Mouse (Mus musculus): ENCODE results near the gene Tmbim7.
"Not testable (repeated sequence)": the region's sequence is repeated elsewhere in the genome, so short reads cannot be mapped to it uniquely, and the experiment has no call there.

Tmbim7 gene

GRCm38 (mm10) chr5:3650881-3651280, at the start of gene Tmbim7:
TSS of gene Tmbim7 (plus strand) at chr5:3651181.
- no peak for DNase-seq

GRCm38 (mm10) chr5:3607114-3607513, 43.9 kb upstream of the Tmbim7 start:
- DNase-seq: no peak

GRCm38 (mm10) chr5:3609241-3609640, 41.7 kb upstream of the Tmbim7 start:
- DNase-seq: no peak

- DNase-seq: not testable (repeated sequence)
These were observed 39.1 kb upstream of the Tmbim7 start for GRCm38 (mm10) chr5:3611835-3612234.

GRCm38 (mm10) chr5:3620486-3620885, 30.5 kb upstream of the Tmbim7 start:
- no peak for DNase-seq

- DNase-seq: no peak
These were observed 20.9 kb upstream of the Tmbim7 start for GRCm38 (mm10) chr5:3630055-3630454.

GRCm38 (mm10) chr5:3631512-3632271, 19.3 kb upstream of the Tmbim7 start:
- no peak for DNase-seq

GRCm38 (mm10) chr5:3632285-3632684, 18.7 kb upstream of the Tmbim7 start:
- DNase-seq: no peak

GRCm38 (mm10) chr5:3633315-3633714, 17.7 kb upstream of the Tmbim7 start:
- no peak for DNase-seq

- DNase-seq: no peak
These were observed 17.0 kb upstream of the Tmbim7 start for GRCm38 (mm10) chr5:3633951-3634350.

GRCm38 (mm10) chr5:3635286-3635685, 15.7 kb upstream of the Tmbim7 start:
- DNase-seq: no peak

GRCm38 (mm10) chr5:3644621-3645020, 6.4 kb upstream of the Tmbim7 start:
- DNase-seq: no peak

GRCm38 (mm10) chr5:3645326-3645725, 5.7 kb upstream of the Tmbim7 start:
- no peak for DNase-seq

GRCm38 (mm10) chr5:3646539-3646938, 4.4 kb upstream of the Tmbim7 start:
- DNase-seq: no peak

GRCm38 (mm10) chr5:3646991-3647707, 3.8 kb upstream of the Tmbim7 start:
- peak; percentile 66 for DNase-seq

GRCm38 (mm10) chr5:3647708-3648121, 3.3 kb upstream of the Tmbim7 start:
- DNase-seq: peak; percentile 90

GRCm38 (mm10) chr5:3648206-3648848, 2.7 kb upstream of the Tmbim7 start:
- DNase-seq: peak; percentile 12

- no peak for DNase-seq
These were observed 2.2 kb upstream of the Tmbim7 start for GRCm38 (mm10) chr5:3648849-3649210.

GRCm38 (mm10) chr5:3651621-3652020, 640 bp downstream of the Tmbim7 start:
- no peak for DNase-seq

- DNase-seq: not testable (repeated sequence)
These were observed 2.1 kb downstream of the Tmbim7 start for GRCm38 (mm10) chr5:3652903-3653575.

GRCm38 (mm10) chr5:3653801-3654200, 2.8 kb downstream of the Tmbim7 start:
- no peak for DNase-seq

GRCm38 (mm10) chr5:3657085-3657484, 6.1 kb downstream of the Tmbim7 start, which contains the start of gene Gatad1:
TSS of gene Gatad1 (minus strand) at chr5:3657185.
- DNase-seq: no peak

- no peak for DNase-seq
These were observed 14.2 kb downstream of the Tmbim7 start for GRCm38 (mm10) chr5:3665225-3665624.

All from kidney, adult 18-20 months (tissue).